Mouse (Mus musculus) neural tube, embryonic 12.5 days (tissue): ENCODE data around the gene Cmss1. TPM values are rescaled to one million over a fixed set of nuclear protein-coding genes. Genes with fewer than 3 reads are reported as not detected.

Experiments used
- ATAC-seq: fragments of 200-750 bp; cut with Nextera tagmentation; 2 replicates; pipeline ENCODE4 v1.8.0; 2017; ENCODE audit warnings: low read depth, mild to moderate bottlenecking, moderate TSS enrichment, moderate library complexity; ENCODE audit not compliant: low FRiP score
- H3K27ac ChIP-seq: fragments of 300-500 bp; sonication (generic); 2 replicates; pipeline ENCODE4 v1.5.1; 2016
- H3K27me3 ChIP-seq: fragments of 300-500 bp; sonication (generic); replicated peaks from 2 replicates; pipeline ENCODE4 v1.6.1; 2016; ENCODE audit warnings: mild to moderate bottlenecking
- H3K36me3 ChIP-seq: fragments of 300-500 bp; sonication (generic); 2 replicates; pipeline ENCODE4 v1.6.1; 2016; ENCODE audit warnings: mild to moderate bottlenecking
- H3K4me1 ChIP-seq: fragments of 300-500 bp; sonication (generic); 2 replicates; pipeline ENCODE4 v1.6.1; 2016
- H3K4me2 ChIP-seq: fragments of 300-500 bp; sonication (generic); replicated peaks from 2 replicates; pipeline ENCODE4 v1.6.1; 2016; ENCODE audit warnings: mild to moderate bottlenecking
- H3K4me3 ChIP-seq: fragments of 300-500 bp; sonication (generic); 2 replicates; pipeline ENCODE4 v1.5.1; 2016
- H3K9ac ChIP-seq: fragments of 300-500 bp; sonication (generic); 2 replicates; pipeline ENCODE4 v1.6.1; 2016; ENCODE audit warnings: mild to moderate bottlenecking
- H3K9me3 ChIP-seq: fragments of 300-500 bp; sonication (generic); 2 replicates; pipeline ENCODE4 v1.6.1; 2016; ENCODE audit warnings: mild to moderate bottlenecking
- WGBS: fragments of 180-500 bp; shearing (Covaris S2); methylation state at CpG from one replicate; pipeline ENCODE4 v1.1.7; 2016; 5-methylcytosine and 5-hydroxymethylcytosine counted together
- polyA plus RNA-seq: library from polyadenylated mRNA; unstranded; fragments of >200 nt; fragmentation: Nextera tagmentation; extraction: Ambion mirVana; gene quantifications from 2 replicates; pipeline ENCODE4 v1.2.1, GENCODE M21; 2016

The Cmss1 gene
- polyA plus RNA-seq: 37.9 and 43.7 TPM in 2 replicates

- Histone ChIP-seq H3K4me2 (peak within 1 kb of the TSS; percentile 90), H3K4me3 (peak within 1 kb of the TSS; percentile 83), H3K9ac (peak within 1 kb of the TSS; percentile 64), H3K27me3 (no peaks in the 10 kb centered on the region), H3K27ac (no peak within 1 kb of the TSS), H3K9me3 (no peaks in the 10 kb centered on the region), H3K36me3 (no peaks in the 10 kb centered on the region), H3K4me1 (peaks cover 4% of the 10 kb centered on the region)
- WGBS: under 1% methylated on average over 64 of the region's 64 CpGs
- peak; percentile 92 for ATAC-seq
These were observed at the start of gene Cmss1 for GRCm38 (mm10) chr16:57606444-57607227. Cmss1 (minus strand) TSS chr16:57606864.

DNA sequence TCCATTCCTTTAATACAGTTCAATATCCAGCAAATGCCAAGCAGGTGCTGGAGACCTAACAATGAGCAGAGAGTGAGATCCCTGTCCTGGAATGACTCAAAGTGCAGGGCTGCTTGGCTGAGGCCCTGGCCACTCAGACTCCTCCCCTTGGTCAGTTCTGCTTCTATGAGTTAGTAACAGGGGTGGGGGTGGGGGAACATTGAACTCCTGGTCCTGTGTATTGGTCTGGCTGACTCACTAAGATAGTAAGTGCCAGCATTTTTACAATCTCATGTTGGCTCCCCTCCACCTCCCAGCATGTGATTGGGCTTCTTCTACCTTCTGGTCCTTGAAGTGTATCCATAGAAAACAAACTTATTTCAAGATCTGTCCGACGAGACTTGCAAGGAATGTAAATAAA lies 43.2 kb upstream of the Cmss1 start:
- no peak overlapping the region for H3K4me3 ChIP-seq
- no peak overlapping the region for H3K9ac ChIP-seq
- 69% methylated on average over 2 of the region's 2 CpGs for WGBS
- H3K36me3 ChIP-seq: no peaks in the 10 kb centered on the region
- no peaks in the 10 kb centered on the region for H3K4me1 ChIP-seq
- no peak overlapping the region for H3K27ac ChIP-seq
- ATAC-seq: no peak
- H3K27me3 ChIP-seq: no peaks in the 10 kb centered on the region
- H3K4me2 ChIP-seq: no peak overlapping the region
- H3K9me3 ChIP-seq: no peaks in the 10 kb centered on the region

DNA sequence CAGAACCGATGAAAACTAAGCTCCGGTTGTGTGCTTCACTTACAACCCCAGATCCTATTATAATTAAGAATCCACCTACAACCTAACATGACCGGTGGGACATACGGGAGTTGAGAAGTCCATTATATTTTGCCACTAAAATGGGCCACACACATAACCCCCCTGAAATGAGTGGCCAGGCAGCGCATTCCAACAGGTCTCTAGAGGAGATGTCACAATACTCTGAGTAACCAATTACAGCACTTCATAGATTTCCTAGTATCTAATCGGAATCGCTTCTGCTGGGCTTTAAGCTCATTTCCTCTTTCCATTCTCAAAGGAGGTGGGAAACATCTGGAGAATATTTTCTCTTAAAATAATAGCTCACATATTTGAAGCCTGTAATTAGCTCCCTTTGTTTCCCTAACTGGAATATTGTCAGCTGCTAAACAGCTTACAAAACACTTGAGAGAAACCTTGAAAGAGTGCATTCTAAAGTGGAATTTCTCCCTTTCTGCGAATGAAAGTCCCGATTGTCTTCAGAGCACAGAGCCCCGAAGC lies 34.8 kb upstream of the Cmss1 start:
- WGBS: 78% methylated on average over 10 of the region's 10 CpGs
- Histone ChIP-seq H3K4me3 (no peak overlapping the region), H3K4me2 (no peak overlapping the region), H3K27ac (no peak overlapping the region), H3K27me3 (no peaks in the 10 kb centered on the region), H3K9ac (no peak overlapping the region), H3K9me3 (no peaks in the 10 kb centered on the region), H3K4me1 (no peaks in the 10 kb centered on the region), H3K36me3 (no peaks in the 10 kb centered on the region)
- ATAC-seq: no peak

GRCm38 (mm10) chr16:57634766-57635165 lies 28.1 kb upstream of the Cmss1 start:
- no peaks in the 10 kb centered on the region for H3K9me3 ChIP-seq
- no peaks in the 10 kb centered on the region for H3K27me3 ChIP-seq
- no peak for ATAC-seq
- H3K4me1 ChIP-seq: no peaks in the 10 kb centered on the region
- no peaks in the 10 kb centered on the region for H3K36me3 ChIP-seq
- no peak overlapping the region for H3K4me2 ChIP-seq
- no peak overlapping the region for H3K9ac ChIP-seq
- no peak overlapping the region for H3K27ac ChIP-seq
- 79% methylated on average over 5 of the region's 5 CpGs for WGBS
- H3K4me3 ChIP-seq: no peak overlapping the region

DNA sequence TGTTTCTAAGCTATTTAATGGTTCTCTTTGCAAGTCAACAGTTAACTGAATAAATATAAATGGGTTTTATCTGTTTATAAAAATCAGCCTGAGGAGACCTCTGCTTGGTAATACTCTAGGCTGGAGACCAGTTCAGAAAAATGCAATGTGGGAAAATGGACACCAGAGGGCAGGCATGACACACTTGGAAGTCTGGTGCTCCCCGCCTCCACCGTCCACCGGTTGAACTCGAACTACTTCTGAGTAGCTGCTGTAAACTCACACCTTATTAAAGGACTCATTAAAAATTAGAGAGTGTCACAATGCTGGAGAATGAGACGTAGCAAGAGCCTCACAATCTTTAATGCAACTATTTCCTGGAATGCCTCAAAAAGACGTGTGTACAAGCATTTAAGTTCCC lies 27.5 kb upstream of the Cmss1 start:
- H3K36me3 ChIP-seq: no peaks in the 10 kb centered on the region
- H3K4me3 ChIP-seq: no peak overlapping the region
- H3K9ac ChIP-seq: no peak overlapping the region
- no peak overlapping the region for H3K27ac ChIP-seq
- H3K9me3 ChIP-seq: no peaks in the 10 kb centered on the region
- H3K27me3 ChIP-seq: no peaks in the 10 kb centered on the region
- no peak overlapping the region for H3K4me2 ChIP-seq
- H3K4me1 ChIP-seq: no peaks in the 10 kb centered on the region
- peak; percentile 41; the same call in 1 of the 2 replicates for ATAC-seq
- 15% methylated on average over 6 of the region's 6 CpGs for WGBS

DNA sequence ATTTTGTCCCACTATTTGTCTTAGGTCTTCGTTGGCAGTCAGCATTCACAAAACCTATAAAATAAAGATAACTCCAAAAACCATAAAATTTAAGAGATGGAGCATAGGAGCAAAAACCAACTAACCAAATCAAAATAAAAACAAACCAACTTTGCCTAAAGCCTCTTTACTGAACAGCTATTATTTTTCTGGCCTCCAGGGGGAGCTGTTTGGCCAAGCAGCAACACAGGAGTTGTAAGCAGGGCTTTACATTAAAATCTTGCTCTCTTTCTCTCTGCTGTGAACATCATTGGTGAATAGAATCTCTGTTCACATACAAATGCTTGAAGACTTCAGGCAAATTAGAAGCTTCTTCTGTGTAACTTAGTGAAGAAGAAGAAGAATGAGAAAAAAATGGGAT lies 5.1 kb upstream of the Cmss1 start:
- Histone ChIP-seq H3K4me1 (peaks cover 4% of the 10 kb centered on the region), H3K9me3 (no peaks in the 10 kb centered on the region), H3K27me3 (no peaks in the 10 kb centered on the region), H3K27ac (no peak overlapping the region), H3K4me2 (no peak overlapping the region), H3K36me3 (no peaks in the 10 kb centered on the region), H3K4me3 (no peak overlapping the region), H3K9ac (no peak overlapping the region)
- WGBS: 11% methylated on average over 1 of the region's 1 CpGs
- ATAC-seq: no peak

DNA sequence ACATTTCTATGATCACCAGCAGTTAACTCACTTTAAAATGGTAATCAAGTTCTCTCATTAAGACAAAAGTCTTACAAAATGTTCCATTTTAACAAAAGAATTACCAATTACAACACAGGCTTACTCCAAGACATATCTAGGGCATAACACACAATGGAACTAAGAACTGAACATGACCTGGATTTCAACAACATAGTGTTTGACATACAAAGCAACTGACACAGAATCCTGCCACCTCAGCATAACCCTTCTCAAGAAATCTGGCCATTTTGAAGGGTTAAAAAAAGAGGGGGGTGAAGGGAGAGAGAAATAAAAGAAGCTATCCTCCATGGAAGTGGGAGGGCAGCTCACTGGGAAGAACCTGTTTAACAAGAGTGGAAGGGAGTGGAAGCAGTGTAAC lies 5.6 kb downstream of the Cmss1 start:
- Histone ChIP-seq H3K4me2 (no peak overlapping the region), H3K9ac (no peak overlapping the region), H3K9me3 (no peaks in the 10 kb centered on the region), H3K27me3 (no peaks in the 10 kb centered on the region), H3K27ac (no peak overlapping the region), H3K36me3 (no peaks in the 10 kb centered on the region), H3K4me3 (no peak overlapping the region), H3K4me1 (no peaks in the 10 kb centered on the region)
- ATAC-seq: no peak

DNA sequence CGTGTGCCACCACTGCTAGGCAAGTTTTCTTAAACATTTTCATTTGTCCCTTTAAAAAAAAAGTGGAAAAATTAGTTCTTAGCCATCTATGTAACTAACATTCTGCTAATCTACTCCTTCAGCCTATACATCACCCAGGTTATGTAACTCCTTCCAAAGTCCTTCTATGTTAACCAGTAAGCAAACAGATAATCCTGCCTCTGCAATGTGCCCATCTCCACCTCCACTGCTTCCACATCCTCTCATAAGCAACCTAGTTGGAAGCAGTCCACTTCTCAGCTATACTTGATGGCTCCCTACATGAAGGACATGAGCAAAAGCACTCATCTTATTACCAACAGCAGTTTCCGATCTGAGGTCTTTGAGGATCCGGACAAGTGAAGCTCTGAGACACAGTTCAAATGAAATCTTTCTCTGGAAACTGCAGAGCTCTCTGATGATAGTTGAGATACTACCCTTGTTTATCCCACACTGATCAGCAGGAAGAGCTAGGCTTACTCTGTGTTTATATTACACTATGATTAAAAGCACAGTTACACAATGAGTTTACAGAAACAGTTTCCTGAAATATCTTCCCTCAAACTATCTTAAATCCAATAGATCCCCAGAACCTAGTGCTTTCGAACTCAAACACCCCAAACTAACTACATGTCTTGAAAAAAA lies 9.2 kb downstream of the Cmss1 start:
- Histone ChIP-seq H3K9me3 (no peaks in the 10 kb centered on the region), H3K4me1 (no peaks in the 10 kb centered on the region), H3K4me2 (no peak overlapping the region), H3K4me3 (no peak overlapping the region), H3K36me3 (no peaks in the 10 kb centered on the region), H3K9ac (no peak overlapping the region), H3K27ac (no peak overlapping the region), H3K27me3 (no peaks in the 10 kb centered on the region)
- no peak for ATAC-seq
- 95% methylated on average over 4 of the region's 4 CpGs for WGBS

GRCm38 (mm10) chr16:57593422-57594157 lies 13.1 kb downstream of the Cmss1 start:
- 43% methylated on average over 7 of the region's 7 CpGs for WGBS
- H3K36me3 ChIP-seq: no peaks in the 10 kb centered on the region
- H3K27ac ChIP-seq: no peak overlapping the region
- H3K4me3 ChIP-seq: no peak overlapping the region
- no peaks in the 10 kb centered on the region for H3K27me3 ChIP-seq
- no peaks in the 10 kb centered on the region for H3K9me3 ChIP-seq
- no peak overlapping the region for H3K4me2 ChIP-seq
- H3K9ac ChIP-seq: no peak overlapping the region
- peak; percentile 41; the same call in 1 of the 2 replicates for ATAC-seq
- H3K4me1 ChIP-seq: no peaks in the 10 kb centered on the region

GRCm38 (mm10) chr16:57585201-57585600 lies 21.5 kb downstream of the Cmss1 start:
- Histone ChIP-seq H3K9me3 (no peaks in the 10 kb centered on the region), H3K36me3 (no peaks in the 10 kb centered on the region), H3K4me2 (no peak overlapping the region), H3K4me3 (no peak overlapping the region), H3K4me1 (no peaks in the 10 kb centered on the region), H3K9ac (no peak overlapping the region), H3K27me3 (no peaks in the 10 kb centered on the region), H3K27ac (no peak overlapping the region)
- 60% methylated on average over 3 of the region's 3 CpGs for WGBS
- no peak for ATAC-seq

DNA sequence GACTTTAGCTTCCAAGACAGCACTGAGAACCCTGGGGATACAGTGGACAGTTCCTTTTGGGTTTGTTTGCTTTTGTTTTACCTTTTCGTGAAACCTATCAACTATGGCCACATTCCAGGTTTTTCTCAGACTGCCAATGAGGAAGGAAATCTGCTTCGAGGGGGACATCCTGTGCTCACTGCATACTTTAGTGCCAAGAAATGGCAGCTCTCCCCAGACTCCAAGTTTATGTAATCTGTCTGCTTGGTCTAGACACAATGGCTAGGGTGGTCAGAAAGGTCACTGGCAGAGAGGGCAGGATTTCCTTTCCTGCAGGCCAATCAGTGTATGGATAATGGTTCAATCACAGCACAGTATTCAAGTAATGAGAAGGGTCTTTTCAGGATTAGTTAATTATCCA lies 24.7 kb downstream of the Cmss1 start:
- H3K4me1 ChIP-seq: no peaks in the 10 kb centered on the region
- no peak for ATAC-seq
- 84% methylated on average over 2 of the region's 2 CpGs for WGBS
- H3K36me3 ChIP-seq: no peaks in the 10 kb centered on the region
- H3K27me3 ChIP-seq: no peaks in the 10 kb centered on the region
- H3K9ac ChIP-seq: no peak overlapping the region
- H3K4me3 ChIP-seq: no peak overlapping the region
- no peaks in the 10 kb centered on the region for H3K9me3 ChIP-seq
- H3K4me2 ChIP-seq: no peak overlapping the region
- no peak overlapping the region for H3K27ac ChIP-seq

DNA sequence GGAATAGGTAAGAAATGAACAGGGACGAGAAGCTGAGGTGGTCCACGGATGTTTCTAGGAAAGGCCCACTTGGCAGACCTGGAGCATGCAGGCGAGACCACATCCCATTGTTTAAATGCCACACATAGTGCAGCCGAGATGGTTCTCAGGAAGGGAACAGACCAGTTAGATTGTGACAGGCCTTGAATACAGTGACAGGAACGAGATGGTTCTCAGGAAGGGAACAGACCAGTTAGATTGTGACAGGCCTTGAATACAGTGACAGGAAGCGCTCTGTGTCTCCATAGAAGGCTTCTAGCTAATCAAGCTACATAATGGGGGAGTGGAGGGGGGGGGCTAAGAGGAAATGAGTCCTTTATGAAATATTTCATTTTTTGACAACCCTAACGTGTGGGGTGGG lies 26.6 kb downstream of the Cmss1 start:
- 80% methylated on average over 7 of the region's 7 CpGs for WGBS
- Histone ChIP-seq H3K4me2 (no peak overlapping the region), H3K4me1 (no peaks in the 10 kb centered on the region), H3K27me3 (no peaks in the 10 kb centered on the region), H3K27ac (no peak overlapping the region), H3K4me3 (no peak overlapping the region), H3K9me3 (no peaks in the 10 kb centered on the region), H3K36me3 (no peaks in the 10 kb centered on the region), H3K9ac (no peak overlapping the region)
- no peak for ATAC-seq
